Mouse (Mus musculus): Measurements from ENCODE around the gene Srp72. TPM values are rescaled to one million over a fixed set of nuclear protein-coding genes. Genes with fewer than 3 reads are reported as not detected.
"Not testable (repeated sequence)": the region's sequence is repeated elsewhere in the genome, so short reads cannot be mapped to it uniquely, and the experiment has no call there.

The Srp72 gene
- polyA plus RNA-seq, 1 experiment from 2014 or later, result 49.8 TPM

DNA sequence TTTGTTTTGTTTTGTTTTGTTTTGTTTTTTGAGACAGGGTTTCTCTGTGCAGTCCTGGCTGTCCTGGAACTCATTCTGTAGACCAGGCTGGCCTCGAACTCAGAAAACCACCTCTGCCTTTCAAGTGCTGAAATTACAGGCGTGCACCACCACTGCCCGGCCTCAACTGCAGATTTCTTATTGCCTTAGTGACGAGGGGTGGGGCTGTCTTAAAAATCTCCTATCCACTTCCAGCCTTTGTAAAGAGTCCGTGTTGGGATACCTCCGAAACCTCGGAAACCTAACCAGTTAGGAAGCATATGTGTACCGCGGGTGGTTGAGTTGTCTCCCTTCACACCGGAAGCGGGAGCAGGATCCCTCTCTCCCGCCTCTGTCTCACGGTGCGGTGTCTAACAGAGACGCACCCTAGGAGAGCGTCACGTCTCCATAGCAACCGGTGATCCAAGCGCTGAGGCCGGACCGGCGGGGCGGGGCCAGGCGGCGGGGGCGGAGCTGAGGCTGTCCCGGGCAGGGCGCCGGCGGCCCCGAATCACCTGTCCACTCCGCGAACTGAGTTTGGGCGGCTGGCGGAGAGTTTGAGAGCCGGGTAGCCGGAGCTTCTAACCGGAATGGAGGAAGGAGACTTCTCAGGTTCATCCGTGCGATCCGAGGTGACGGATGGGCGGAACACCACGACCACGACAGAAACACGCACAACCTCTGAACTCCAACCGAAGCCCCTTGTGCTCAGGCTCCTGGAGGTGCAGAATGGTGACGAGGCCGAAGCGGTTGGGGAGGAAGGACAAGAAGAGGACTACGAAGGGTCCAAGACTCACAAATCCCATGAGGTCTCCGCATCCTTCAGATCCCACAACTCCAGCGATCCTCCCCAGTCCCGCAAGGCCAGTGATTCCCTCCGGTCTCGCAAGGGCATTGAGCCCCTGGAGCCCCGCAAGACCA, 41.3 kb downstream of the Srp72 start, which contains the start of gene Thegl:
Gene Thegl, plus strand, starts transcription at position 480 of the 939 bp plus-strand sequence.
- no peak within 1 kb of the TSS for H3K27ac ChIP-seq (replicated peaks in 1 of 2; ENCODE audit: control insufficient read depth in 1 of 2, insufficient read depth in 1 of 2, low read depth in 2 of 2, low read length in 2 of 2)
- peak within 1 kb of the TSS; percentile 59 for H3K9ac ChIP-seq (ENCODE audit: low read length)
- peak; percentile 93 for ATAC-seq (ENCODE audit: insufficient number of reproducible peaks, insufficient read depth, low FRiP score, low read depth)

DNA sequence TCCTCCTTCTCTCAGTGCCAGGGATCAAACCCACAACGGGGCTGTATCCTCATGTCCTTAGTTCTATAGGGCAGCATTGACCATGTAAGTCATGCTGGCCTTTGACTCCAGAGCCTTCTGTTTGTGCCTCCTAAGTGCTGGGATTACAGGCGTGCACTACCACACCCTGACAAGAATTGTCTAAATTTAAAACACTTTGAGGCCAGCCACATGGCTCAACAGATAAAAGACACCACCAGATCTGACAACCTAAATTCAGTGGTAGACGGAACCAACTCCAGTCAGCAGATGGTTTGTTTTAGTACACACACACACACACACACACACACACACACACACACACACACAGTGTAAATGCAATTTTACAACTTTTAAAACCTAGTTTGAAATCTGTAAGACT, 53.6 kb downstream of the Srp72 start:
- WGBS, result 45% methylated on average over 3 of the region's 3 CpGs

More for the DNA sequence above, 41.3 kb downstream of the Srp72 start, which contains the start of gene Thegl:
- WGBS, result 11% methylated on average over 57 of the region's 57 CpGs
- H3K4me3 ChIP-seq (ENCODE audit: control insufficient read depth in 1 of 2, insufficient read depth in 1 of 2, low read depth in 1 of 2, low read length in 2 of 2), result peak within 1 kb of the TSS; percentile 49 to 56
- no peaks in the 10 kb centered on the region for H3K9me3 ChIP-seq (ENCODE audit: control insufficient read depth, low read length)
- H3K36me3 ChIP-seq (ENCODE audit: control insufficient read depth, insufficient read depth, low read length), result no peaks in the 10 kb centered on the region
- no peaks in the 10 kb centered on the region for H3K27me3 ChIP-seq (ENCODE audit: control insufficient read depth, insufficient read depth, low read length)
- H3K4me1 ChIP-seq (ENCODE audit: control insufficient read depth in 2 of 2, insufficient read depth in 2 of 2, low read length in 2 of 2), result no peaks in the 10 kb centered on the region; a peak in 1 of 4 replicates
- H3K4me2 ChIP-seq (ENCODE audit: low read length), result peak within 1 kb of the TSS; percentile 93

DNA sequence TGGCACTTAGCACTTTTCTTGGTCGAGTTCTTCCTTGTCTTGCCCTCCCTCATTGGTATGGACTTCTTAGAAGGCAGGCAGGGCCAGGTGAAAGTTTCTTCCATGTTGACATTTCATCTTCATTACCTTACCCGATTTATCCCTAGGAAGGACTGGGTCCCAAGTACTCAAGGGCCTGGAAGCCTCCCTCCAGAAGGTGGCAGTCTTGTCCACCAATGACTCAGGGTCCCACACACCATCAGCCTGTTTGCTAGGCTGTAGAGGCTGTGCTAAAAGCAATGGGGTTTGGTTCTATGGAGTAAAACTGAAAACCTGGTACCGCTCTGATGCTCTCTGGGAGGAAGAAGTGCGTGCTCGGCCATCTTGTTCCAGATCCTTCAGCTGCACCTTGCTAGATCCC, 55.3 kb downstream of the Srp72 start:
- no peaks in the 10 kb centered on the region for H3K27me3 ChIP-seq (ENCODE audit: control insufficient read depth, insufficient read depth, low read length)
- H3K36me3 ChIP-seq (ENCODE audit: control insufficient read depth, insufficient read depth, low read length), result no peaks in the 10 kb centered on the region
- WGBS, result 71% methylated on average over 5 of the region's 5 CpGs
- no peak overlapping the region for H3K27ac ChIP-seq (replicated peaks in 1 of 2; ENCODE audit: control insufficient read depth in 1 of 2, insufficient read depth in 1 of 2, low read depth in 2 of 2, low read length in 2 of 2)
- H3K9ac ChIP-seq (ENCODE audit: low read length), result no peak overlapping the region
- no peak overlapping the region for H3K4me3 ChIP-seq (ENCODE audit: control insufficient read depth in 1 of 2, insufficient read depth in 1 of 2, low read depth in 1 of 2, low read length in 2 of 2)
- H3K9me3 ChIP-seq (ENCODE audit: control insufficient read depth, low read length), result no peaks in the 10 kb centered on the region
- no peak overlapping the region for H3K4me2 ChIP-seq (ENCODE audit: low read length)
- no peaks in the 10 kb centered on the region for H3K4me1 ChIP-seq (ENCODE audit: control insufficient read depth in 2 of 2, insufficient read depth in 2 of 2, low read length in 2 of 2)
- no peak for ATAC-seq (ENCODE audit: insufficient number of reproducible peaks, insufficient read depth, low FRiP score, low read depth)

More for the DNA sequence above, 53.6 kb downstream of the Srp72 start:
- Histone ChIP-seq H3K9ac (ENCODE audit: low read length) (no peak overlapping the region), H3K4me1 (ENCODE audit: control insufficient read depth in 2 of 2, insufficient read depth in 2 of 2, low read length in 2 of 2) (no peaks in the 10 kb centered on the region), H3K27ac (replicated peaks in 1 of 2; ENCODE audit: control insufficient read depth in 1 of 2, insufficient read depth in 1 of 2, low read depth in 2 of 2, low read length in 2 of 2) (no peak overlapping the region), H3K27me3 (ENCODE audit: control insufficient read depth, insufficient read depth, low read length) (no peaks in the 10 kb centered on the region), H3K9me3 (ENCODE audit: control insufficient read depth, low read length) (no peaks in the 10 kb centered on the region), H3K4me2 (ENCODE audit: low read length) (no peak overlapping the region), H3K4me3 (ENCODE audit: control insufficient read depth in 1 of 2, insufficient read depth in 1 of 2, low read depth in 1 of 2, low read length in 2 of 2) (no peak overlapping the region), H3K36me3 (ENCODE audit: control insufficient read depth, insufficient read depth, low read length) (no peaks in the 10 kb centered on the region)
- no peak for ATAC-seq (ENCODE audit: insufficient number of reproducible peaks, insufficient read depth, low FRiP score, low read depth)

DNA sequence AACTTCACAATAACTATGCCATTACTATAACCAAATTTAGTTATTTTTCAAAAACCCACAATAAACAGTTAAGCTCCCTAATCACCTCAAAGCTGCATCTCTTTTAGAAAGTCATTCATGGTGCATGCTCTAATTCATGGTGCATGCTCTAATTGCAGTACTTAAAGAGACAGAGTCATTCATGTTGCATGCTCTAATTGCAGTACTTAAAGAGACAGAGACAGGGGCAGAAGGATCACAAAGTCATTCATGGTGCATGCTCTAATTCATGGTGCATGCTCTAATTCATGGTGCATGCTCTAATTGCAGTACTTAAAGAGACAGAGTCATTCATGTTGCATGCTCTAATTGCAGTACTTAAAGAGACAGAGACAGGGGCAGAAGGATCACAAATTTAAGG, 60.6 kb downstream of the Srp72 start:
- not testable (repeated sequence) for H3K36me3 ChIP-seq (ENCODE audit: control insufficient read depth, insufficient read depth, low read length); H3K27ac ChIP-seq (replicated peaks in 1 of 2; ENCODE audit: control insufficient read depth in 1 of 2, insufficient read depth in 1 of 2, low read depth in 2 of 2, low read length in 2 of 2); ATAC-seq (ENCODE audit: insufficient number of reproducible peaks, insufficient read depth, low FRiP score, low read depth); H3K9ac ChIP-seq (ENCODE audit: low read length); H3K27me3 ChIP-seq (ENCODE audit: control insufficient read depth, insufficient read depth, low read length); H3K4me1 ChIP-seq (ENCODE audit: control insufficient read depth in 2 of 2, insufficient read depth in 2 of 2, low read length in 2 of 2); H3K9me3 ChIP-seq (ENCODE audit: control insufficient read depth, low read length); H3K4me2 ChIP-seq (ENCODE audit: low read length); H3K4me3 ChIP-seq (ENCODE audit: control insufficient read depth in 1 of 2, insufficient read depth in 1 of 2, low read depth in 1 of 2, low read length in 2 of 2)

DNA sequence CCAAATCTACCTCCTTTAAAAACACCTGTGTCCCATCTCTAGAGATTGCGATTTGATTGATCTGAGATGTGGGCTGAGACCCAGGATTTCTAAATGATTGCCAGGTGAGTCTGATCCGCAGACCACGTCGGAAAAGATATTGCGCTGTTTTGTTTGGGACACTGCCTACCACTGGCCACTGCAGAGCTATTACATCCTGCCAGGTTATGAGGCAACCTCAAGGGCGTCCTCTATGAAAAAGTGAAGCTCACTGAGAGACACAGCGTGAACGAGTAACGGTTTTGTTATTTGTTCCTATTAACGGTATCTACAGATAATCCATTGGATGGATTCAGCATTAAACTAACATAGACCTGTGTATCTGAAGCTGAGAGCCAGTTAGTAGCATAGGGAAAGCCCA, 64.0 kb downstream of the Srp72 start:
- Histone ChIP-seq H3K9ac (ENCODE audit: low read length) (no peak overlapping the region), H3K27ac (replicated peaks in 1 of 2; ENCODE audit: control insufficient read depth in 1 of 2, insufficient read depth in 1 of 2, low read depth in 2 of 2, low read length in 2 of 2) (no peak overlapping the region), H3K4me2 (ENCODE audit: low read length) (no peak overlapping the region), H3K9me3 (ENCODE audit: control insufficient read depth, low read length) (no peaks in the 10 kb centered on the region), H3K36me3 (ENCODE audit: control insufficient read depth, insufficient read depth, low read length) (no peaks in the 10 kb centered on the region), H3K4me3 (ENCODE audit: control insufficient read depth in 1 of 2, insufficient read depth in 1 of 2, low read depth in 1 of 2, low read length in 2 of 2) (no peak overlapping the region), H3K27me3 (ENCODE audit: control insufficient read depth, insufficient read depth, low read length) (no peaks in the 10 kb centered on the region), H3K4me1 (ENCODE audit: control insufficient read depth in 2 of 2, insufficient read depth in 2 of 2, low read length in 2 of 2) (no peaks in the 10 kb centered on the region)
- no peak for ATAC-seq (ENCODE audit: insufficient number of reproducible peaks, insufficient read depth, low FRiP score, low read depth)
- WGBS, result 82% methylated on average over 10 of the region's 10 CpGs

DNA sequence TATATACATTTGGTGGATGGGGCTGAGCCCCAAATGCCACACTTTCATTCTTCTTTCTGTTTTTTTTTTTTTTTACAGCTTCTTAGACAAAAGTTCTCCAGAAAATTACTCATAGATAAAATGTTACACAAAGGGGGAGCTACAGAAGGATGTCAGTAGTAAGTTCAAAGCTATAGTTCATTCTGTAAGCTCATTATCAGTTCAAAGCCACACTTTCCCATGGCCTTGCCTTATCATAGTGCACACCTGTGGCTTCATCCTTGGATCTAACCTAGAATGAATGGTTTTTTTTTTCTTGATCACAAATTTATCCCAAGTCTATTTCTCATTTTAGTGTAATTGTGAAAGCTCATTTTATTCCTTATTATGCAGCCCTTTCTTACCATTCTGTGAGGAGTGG, 64.9 kb downstream of the Srp72 start:
- no peaks in the 10 kb centered on the region for H3K9me3 ChIP-seq (ENCODE audit: control insufficient read depth, low read length)
- H3K36me3 ChIP-seq (ENCODE audit: control insufficient read depth, insufficient read depth, low read length), result no peaks in the 10 kb centered on the region
- H3K4me1 ChIP-seq (ENCODE audit: control insufficient read depth in 2 of 2, insufficient read depth in 2 of 2, low read length in 2 of 2), result no peaks in the 10 kb centered on the region
- no peaks in the 10 kb centered on the region for H3K27me3 ChIP-seq (ENCODE audit: control insufficient read depth, insufficient read depth, low read length)
- H3K4me3 ChIP-seq (ENCODE audit: control insufficient read depth in 1 of 2, insufficient read depth in 1 of 2, low read depth in 1 of 2, low read length in 2 of 2), result no peak overlapping the region
- no peak for ATAC-seq (ENCODE audit: insufficient number of reproducible peaks, insufficient read depth, low FRiP score, low read depth)
- no peak overlapping the region for H3K27ac ChIP-seq (replicated peaks in 1 of 2; ENCODE audit: control insufficient read depth in 1 of 2, insufficient read depth in 1 of 2, low read depth in 2 of 2, low read length in 2 of 2)
- H3K4me2 ChIP-seq (ENCODE audit: low read length), result no peak overlapping the region
- H3K9ac ChIP-seq (ENCODE audit: low read length), result no peak overlapping the region

DNA sequence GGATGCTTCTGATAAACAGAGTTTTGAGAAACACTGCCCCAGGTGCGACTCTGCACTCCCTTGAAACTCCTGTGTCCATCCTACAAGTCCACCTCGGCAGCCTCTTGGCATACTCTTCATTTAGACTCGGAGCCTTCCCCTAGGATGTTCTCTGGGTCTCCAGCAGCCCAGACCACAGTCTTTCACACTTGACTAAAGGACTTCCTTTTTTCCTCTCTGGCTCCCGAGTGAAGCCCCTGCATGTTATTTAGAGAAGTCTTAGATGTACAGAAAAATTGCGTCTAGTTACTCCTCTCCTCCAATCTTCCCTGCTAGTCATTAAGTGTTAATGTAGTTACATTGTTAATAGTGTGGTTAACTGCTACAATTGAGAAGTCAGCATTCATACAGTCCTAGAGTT, 69.9 kb downstream of the Srp72 start:
- Histone ChIP-seq H3K27me3 (ENCODE audit: control insufficient read depth, insufficient read depth, low read length) (no peaks in the 10 kb centered on the region), H3K36me3 (ENCODE audit: control insufficient read depth, insufficient read depth, low read length) (no peaks in the 10 kb centered on the region), H3K4me2 (ENCODE audit: low read length) (no peak overlapping the region), H3K4me1 (ENCODE audit: control insufficient read depth in 2 of 2, insufficient read depth in 2 of 2, low read length in 2 of 2) (no peaks in the 10 kb centered on the region), H3K9me3 (ENCODE audit: control insufficient read depth, low read length) (no peaks in the 10 kb centered on the region), H3K9ac (ENCODE audit: low read length) (no peak overlapping the region), H3K27ac (replicated peaks in 1 of 2; ENCODE audit: control insufficient read depth in 1 of 2, insufficient read depth in 1 of 2, low read depth in 2 of 2, low read length in 2 of 2) (no peak overlapping the region), H3K4me3 (ENCODE audit: control insufficient read depth in 1 of 2, insufficient read depth in 1 of 2, low read depth in 1 of 2, low read length in 2 of 2) (no peak overlapping the region)
- WGBS, result 72% methylated on average over 5 of the region's 5 CpGs
- no peak for ATAC-seq (ENCODE audit: insufficient number of reproducible peaks, insufficient read depth, low FRiP score, low read depth)
